Mouse (Mus musculus) olfactory bulb, adult 2 months (tissue): ENCODE results near the gene Paf1.

Experiments
- CTCF ChIP-seq: fragments of 200-500 bp; IDR thresholded peaks from 2 replicates; pipeline ENCODE4 v1.5.1; 2012; ENCODE audit warnings: low read depth, mild to moderate bottlenecking, low read length, moderate library complexity; ENCODE audit not compliant: insufficient read depth
- POLR2A ChIP-seq: fragments of 200-500 bp; IDR thresholded peaks from 2 replicates; pipeline ENCODE4 v1.6.1; 2012; ENCODE audit warnings: mild to moderate bottlenecking, low read depth, low read length, moderate library complexity; ENCODE audit not compliant: insufficient read depth

DNA sequence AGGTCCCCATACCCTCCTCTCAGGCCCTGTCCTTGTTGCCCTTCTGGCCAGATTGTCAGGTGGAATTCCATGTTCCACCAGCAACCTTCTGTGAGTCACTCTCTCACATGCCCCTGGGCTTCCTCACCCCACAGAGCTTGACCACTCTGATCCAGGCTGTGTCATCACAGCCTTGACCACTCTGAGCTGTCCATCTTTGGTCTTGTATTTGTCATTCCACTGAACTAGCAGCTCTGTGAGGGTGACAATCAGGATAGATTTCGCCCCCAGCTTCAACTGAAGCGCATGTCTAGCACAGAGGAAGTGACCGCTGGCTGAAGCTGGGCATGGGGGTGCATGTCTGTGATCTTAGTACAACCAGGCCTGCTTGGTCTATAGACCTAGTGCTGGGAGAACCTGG is 2.4 kb upstream of the Paf1 start:
- TF ChIP-seq CTCF, result no peak
- no peak for TF ChIP-seq POLR2A
